Mouse (Mus musculus): ENCODE results near the gene Nup205.
"Not testable (repeated sequence)": the region's sequence is repeated elsewhere in the genome, so short reads cannot be mapped to it uniquely, and the experiment has no call there.

Gene Nup205

DNA sequence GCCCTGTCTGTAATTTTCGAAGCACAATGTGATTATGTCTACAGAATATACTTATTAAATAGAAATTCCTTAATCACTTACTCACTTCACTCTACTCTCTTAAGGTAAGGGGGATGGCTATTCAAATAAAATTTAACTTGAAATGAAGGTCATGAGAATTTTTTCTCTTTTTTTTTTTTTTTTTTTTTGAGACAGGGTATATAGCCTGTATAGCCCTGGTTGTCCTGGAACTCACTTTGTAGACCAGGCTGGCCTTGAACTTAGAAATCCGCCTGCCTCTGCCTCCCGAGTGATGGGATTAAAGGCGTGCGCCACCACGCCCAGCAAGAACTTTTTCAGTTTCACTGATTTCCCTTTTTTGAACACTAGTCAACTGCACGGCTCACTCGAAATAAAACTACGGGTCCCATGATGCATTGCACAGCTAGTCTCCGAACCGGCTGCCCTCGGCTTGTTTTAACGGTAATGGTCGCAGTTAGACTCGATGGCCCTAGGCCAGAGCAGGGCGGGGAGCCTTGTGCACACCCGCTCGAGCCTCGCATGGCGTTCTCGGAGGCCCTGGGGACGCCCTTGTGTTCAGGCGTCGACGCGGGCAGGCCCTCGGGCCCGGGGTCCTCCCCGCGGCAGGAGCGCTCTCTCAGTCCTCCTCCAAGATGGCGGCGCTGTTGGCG, at the start of gene Nup205:
Nup205 (plus strand) TSS at position 443 of the 671 bp plus-strand sequence.
- DNase-seq: peak in 1 of 2 experiments; percentile 87

GRCm38 (mm10) chr6:35132806-35133205, 44.4 kb upstream of the Nup205 start:
- peak in 1 of 2 experiments; percentile 39 for DNase-seq

GRCm38 (mm10) chr6:35133246-35133578, 44.0 kb upstream of the Nup205 start:
- DNase-seq: no peak

DNA sequence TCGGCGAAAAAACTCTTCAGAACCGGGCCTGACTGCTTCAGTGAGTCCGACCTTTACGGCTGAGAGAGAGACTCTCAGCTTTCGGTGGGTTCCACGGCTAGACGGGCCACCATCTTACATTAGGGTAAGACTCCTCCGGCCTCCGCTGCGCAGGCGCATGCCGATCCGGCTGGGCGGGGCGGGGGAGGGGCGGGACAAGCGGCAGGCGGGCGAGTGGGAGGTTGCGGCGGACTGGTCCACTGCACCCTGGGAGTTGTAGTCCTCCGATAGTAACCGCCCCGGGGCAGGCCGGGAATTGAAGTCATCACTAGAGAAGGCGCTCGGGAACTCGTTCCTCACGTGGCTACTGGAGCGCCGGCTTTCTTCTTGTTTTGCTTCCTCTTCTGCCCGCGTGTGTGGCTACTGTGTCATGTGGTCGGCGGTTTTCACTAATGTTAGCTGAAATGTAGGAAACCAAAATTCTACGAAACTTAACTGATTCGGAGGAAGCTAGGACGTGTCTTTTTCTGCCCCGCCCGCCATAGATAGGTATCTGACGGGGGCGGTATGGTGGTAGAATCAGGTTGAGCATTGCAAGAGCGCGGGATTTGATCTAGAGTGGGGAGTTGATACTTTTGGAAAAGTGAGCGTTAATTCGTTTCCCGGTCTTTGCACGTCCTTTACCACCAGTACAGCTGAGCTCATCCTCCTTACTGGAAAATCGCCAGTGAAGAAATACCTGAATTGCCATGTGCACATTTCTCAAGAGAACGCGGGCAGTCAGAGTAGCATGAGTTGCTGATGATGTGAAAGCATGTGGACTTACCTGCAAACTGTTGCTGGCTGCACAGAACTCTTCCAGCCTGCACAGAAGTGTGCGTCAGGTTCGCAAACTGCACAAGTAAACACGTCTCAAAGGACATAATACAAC, 43.4 kb upstream of the Nup205 start, which contains the start of gene Cnot4:
Cnot4 (minus strand) TSS at position 146 of the 910 bp plus-strand sequence.
- peak; percentile 98 to 99 for DNase-seq

DNA sequence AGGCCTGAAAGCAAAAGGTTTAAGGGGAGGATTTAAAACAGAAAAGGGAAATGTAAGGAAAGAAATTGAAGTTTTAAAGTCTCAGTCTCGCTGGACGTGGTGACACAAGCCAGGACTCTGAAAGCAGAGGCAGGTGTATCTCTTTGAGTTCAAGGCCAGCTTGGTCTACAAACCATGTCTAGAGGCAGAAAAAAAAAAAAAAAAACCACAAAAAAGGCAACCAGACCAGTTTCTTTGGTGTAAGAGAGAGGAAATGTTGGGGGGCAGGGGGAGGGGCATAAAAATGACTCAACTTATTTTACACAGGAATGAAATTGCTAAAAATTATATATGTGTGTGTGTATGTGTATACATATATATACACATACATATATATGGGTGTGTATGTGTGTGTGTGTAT, 42.4 kb upstream of the Nup205 start:
- DNase-seq: no peak

DNA sequence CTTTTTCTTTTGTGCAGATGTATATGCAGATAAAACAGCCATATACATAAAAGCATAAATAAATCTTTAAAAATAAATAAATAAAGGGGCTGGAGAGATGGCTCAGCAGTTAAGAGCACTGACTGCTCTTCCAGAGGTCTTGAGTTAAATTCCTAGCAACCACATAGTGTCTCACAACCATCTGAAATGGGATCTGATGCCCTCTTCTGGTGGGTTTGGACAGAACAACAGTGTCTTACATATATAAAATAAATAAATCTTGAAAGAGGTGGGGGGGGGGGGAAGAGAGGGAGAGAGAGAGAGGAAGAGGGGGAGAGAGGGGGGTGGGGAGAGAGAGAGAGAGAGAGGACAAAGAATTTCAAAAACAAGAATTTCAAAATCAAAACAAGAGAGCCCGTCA, 36.9 kb upstream of the Nup205 start:
- no peak for DNase-seq

GRCm38 (mm10) chr6:35145569-35145968, 31.7 kb upstream of the Nup205 start:
- DNase-seq: no peak

DNA sequence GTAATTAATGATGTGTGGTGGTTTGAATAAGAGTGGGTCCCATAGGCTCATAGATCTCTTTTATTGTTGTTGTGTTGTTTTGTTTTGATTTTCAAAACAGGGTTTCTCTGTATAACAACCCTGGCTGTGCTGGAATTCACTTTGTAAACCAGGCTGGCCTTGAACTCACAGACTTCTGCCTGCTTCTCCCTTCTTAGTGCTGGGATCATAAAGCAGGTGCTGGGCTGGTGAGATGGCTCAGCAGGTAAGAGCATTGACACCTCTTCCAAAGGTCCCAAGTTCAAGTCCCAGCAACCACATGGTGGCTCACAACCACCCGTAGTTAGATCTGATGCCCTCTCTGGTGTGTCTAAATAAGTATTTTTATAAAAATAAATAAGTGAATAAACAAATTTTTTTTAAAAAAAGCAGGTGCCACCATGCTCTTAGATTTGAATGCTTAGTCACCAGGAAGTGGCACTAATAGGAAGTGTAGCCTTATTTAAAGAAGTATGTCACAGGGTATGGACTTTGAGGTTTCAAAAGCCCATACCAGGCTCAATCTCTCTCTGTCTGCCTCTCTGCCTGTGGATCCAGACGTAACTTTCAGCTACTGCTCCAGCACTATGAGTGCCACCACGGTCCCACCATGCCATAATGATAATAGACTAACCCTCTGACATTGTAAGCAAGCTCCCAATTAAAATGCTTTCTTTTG, 29.3 kb upstream of the Nup205 start:
- no peak for DNase-seq

DNA sequence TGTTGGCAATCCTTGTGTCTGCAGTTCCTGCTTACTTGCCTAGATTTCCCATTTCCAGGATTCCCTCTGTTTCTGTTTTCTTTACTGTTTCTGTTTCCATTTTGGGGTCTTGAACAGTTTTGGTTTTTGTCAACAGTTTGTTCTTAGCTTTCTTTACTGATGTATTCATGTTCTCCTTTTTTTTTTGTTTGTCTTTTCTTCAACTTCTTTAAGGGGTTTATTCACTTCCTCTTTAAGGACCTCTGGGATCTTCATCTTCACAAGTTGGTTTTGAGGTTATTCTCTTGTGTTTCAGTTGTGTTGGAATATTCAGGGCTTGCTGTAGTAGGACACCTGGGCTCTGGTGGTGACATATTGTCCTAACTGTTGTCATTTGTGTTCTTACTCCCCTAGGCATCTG, 22.7 kb upstream of the Nup205 start:
- no peak for DNase-seq

- no peak for DNase-seq
Observed at GRCm38 (mm10) chr6:35169250-35169649, 8.0 kb upstream of the Nup205 start.

- not testable (repeated sequence) for DNase-seq
Observed at GRCm38 (mm10) chr6:35172028-35172427, 5.2 kb upstream of the Nup205 start.

GRCm38 (mm10) chr6:35173181-35173580, 4.0 kb upstream of the Nup205 start:
- DNase-seq: no peak

GRCm38 (mm10) chr6:35177650-35178272, 540 bp downstream of the Nup205 start:
- DNase-seq: peak in 1 of 2 experiments; percentile 88

- DNase-seq: not testable (repeated sequence)
Observed at GRCm38 (mm10) chr6:35179299-35179698, 2.1 kb downstream of the Nup205 start.

GRCm38 (mm10) chr6:35184781-35185180, 7.6 kb downstream of the Nup205 start:
- no peak for DNase-seq

GRCm38 (mm10) chr6:35191198-35191597, 14.0 kb downstream of the Nup205 start:
- DNase-seq: peak; percentile 62 to 71

DNA sequence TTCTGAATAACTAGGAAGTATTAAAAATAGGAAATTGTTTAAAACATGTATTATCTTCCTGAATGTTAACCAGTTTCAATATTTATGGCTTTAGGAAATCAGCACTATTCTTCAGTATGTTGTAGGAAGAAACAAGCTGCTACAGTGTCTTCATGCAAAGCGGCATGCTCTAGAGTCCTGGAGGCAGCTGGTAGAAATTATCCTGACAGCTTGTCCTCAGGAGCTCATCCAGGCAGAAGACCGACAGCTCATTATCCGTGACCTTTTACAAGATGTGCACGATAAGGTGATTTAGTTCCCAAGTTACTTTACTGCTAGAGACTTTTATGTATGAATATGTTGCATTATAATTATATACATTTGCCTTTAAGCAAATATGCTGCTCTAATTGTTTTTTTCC, 48.5 kb downstream of the Nup205 start:
- DNase-seq: no peak

GRCm38 (mm10) chr6:35229415-35229814, 52.2 kb downstream of the Nup205 start:
- DNase-seq: no peak

GRCm38 (mm10) chr6:35236108-35236785, 59.0 kb downstream of the Nup205 start:
- DNase-seq: no peak

GRCm38 (mm10) chr6:35243252-35243651, 66.0 kb downstream of the Nup205 start:
- no peak for DNase-seq

DNA sequence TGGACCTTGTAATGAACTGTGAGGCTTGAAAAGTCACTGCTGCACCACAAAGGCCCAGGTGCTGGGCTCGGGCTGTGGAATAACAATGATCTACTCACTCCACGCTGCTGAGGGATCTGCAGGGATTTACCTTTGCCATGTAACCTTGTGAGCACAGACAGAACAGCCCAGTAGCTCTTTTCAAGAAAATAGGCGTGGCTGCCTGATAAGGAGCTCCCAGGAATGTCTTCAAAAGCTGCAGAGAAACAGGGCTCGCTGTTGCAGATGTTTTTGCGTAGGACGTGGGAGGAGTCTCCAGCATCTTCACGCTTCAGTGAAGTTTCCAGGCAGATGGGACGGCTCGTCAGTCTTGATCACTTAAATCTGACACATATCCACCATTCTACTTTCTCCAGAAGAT, 66.8 kb downstream of the Nup205 start:
- no peak for DNase-seq

DNA sequence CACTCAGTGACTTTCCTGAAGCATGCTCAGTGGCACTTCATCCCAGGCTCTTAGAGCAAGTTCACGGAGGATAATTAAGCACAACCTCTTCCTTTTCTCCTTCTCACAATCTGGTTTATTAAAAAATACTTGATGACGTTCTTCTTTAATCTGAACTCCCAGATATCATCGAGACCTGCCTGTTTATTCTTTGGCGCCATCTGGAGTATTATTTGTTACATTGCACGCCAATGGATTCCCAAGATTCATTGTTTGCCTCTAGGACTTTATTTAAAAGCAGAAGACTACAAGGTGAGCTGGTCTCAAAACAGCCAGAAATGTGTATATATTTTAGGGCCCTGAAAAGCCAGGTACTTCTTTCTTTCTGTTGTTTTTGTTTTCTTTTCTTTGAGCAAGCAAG, 67.9 kb downstream of the Nup205 start:
- DNase-seq: no peak
